Mouse (Mus musculus): ENCODE data around the gene Usf2.

Gene Usf2

GRCm38 (mm10) chr7:30916713-30917112 is 39.9 kb downstream of the Usf2 start:
- no peak for DNase-seq (ENCODE audit: low spot score in 2 of 2)

GRCm38 (mm10) chr7:30914732-30915131 is 41.9 kb downstream of the Usf2 start, which contains the start of gene Mag:
TSS of gene Mag (minus strand) at chr7:30914873.
- DNase-seq (ENCODE audit: low spot score in 2 of 2) = no peak

DNA sequence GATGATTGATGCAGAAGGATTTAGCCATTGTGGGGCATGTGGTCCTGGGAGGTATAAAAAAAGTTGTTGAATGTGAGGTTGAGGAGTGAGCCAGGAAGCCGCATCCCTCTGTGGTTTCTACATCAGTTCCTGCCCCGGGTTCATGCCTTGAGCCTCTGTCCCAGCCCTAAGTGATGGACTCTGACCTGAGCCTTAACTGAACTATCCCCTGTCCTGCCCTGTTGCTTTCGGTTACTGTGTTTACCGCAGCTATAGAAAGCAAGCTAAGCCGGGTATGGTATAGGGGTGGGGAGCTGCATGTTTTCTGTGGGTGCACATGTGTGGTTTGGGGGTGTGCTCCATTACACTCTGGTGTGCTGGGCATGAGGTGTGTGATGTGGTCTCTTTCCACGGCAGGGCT is 46.8 kb downstream of the Usf2 start:
- no peak for DNase-seq (ENCODE audit: low spot score in 2 of 2)

- DNase-seq (ENCODE audit: low spot score in 2 of 2) = no peak
These were observed 47.6 kb downstream of the Usf2 start for GRCm38 (mm10) chr7:30908992-30909431.

DNA sequence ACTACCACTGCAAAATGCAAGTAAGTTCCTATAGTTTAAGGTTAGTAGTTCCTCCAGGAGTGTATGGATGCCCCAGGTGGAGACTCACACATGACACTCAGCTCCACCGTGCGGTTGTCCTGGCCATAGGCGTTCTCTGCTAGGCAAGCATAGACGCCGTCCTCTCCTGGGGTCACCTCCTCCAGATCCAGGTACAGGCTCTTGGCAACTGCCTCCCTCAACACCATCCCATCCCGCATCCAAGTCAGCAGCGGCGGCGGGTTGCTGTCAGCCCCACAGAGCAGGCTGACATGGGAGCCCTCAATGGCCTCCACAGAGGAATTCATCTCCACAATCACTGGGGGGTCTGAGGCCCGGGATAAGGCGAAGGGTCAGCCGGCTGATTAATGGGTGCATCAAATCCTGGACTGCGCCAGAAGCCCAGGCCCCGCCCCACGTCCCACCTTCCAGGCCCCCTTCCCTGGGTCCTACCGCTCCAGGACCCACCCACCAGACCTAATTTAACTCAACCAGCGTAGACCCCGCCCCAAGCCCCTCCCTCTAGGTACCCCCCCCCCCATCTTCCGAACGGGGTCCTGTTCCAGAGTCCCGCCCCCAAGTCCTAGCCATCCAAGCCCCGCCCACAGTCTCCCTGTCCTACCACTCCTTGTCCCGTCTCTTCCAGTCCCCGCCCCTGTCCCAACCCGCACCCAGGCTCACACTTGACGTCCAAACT is 48.2 kb downstream of the Usf2 start:
- no peak for DNase-seq (ENCODE audit: low spot score in 2 of 2)

DNA sequence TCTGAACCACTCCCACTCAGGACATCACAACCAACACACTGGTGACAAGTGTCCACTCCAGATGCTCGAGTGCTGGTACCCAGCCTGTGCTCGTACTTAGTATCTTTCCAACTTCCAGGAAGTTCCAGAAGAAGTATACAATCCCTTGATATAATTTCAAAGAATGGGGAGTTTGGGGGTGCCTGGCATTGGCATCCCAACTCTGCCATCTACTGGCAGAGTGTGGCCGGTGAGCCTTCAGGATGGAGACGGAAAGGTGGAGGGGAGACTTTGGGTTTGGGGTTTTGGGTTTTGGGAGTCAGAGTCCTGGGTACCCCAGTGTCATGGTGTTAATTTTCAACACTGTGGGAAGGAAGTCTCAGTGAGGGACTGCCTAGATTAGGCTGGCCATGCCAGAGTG is 52.6 kb downstream of the Usf2 start:
- DNase-seq (ENCODE audit: low spot score in 2 of 2) = no peak
